9 mouse cellular contexts compared by ENCODE assay signal in the genomic region with DNA sequence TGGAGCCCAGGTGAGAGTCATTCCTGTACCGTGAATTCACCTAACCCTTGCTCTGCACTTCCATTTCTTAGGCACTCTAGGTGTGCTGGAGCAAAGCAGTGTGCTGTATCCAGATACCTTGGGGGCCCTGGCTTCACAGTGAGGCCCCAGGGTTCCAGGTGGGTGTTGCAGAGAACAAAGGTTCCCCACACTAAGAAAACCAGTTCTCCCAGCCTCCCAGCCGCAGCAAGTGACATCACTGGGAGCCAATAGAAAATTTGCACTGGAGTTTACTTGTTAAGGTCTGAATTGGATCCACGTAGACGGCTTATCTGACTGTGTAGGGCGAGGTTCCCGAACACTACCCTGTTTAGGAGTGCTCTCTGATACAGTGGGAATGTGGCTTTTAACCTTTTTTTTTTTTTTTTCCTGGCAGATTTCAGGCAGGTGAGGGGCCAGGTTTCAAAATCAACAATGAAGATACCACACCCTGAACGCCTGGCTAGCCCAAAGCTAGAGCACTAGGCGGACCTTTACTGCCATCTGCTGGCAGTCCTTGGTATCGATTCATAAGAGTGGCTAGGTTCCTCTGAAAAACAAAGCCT. TPM values are rescaled to one million over a fixed set of nuclear protein-coding genes. Genes with fewer than 3 reads are reported as not detected.
DNase-seq lines count a peak whose midpoint lies in the region; ATAC-seq and TF ChIP-seq lines count a peak whose summit lies in the region.
"Had no signal": no experiment of that assay in that cellular context is flagged by ENCODE, and none has a peak within 500 bp of the region (broad histone marks: within the 10 kb centered on the region; RNA-seq: fewer than 3 reads in every experiment).

No protein-coding gene starts in this region.

- 27% methylated on average over 9 of the region's 9 CpGs for WGBS in embryonic facial prominence, embryonic 10.5 days
- 30% methylated on average over 9 of the region's 9 CpGs for WGBS in heart, embryonic 14.5 days
- WGBS in lung, adult 2 months: 38% methylated on average over 9 of the region's 9 CpGs

- H3K4me3 ChIP-seq in embryonic facial prominence, embryonic 10.5 days: no peak overlapping the region
- H3K4me3 ChIP-seq in heart, embryonic 14.5 days (ENCODE audit: control insufficient read depth in 1 of 2, insufficient read depth in 1 of 2, low read depth in 1 of 2, low read length in 2 of 2): no peak overlapping the region
- H3K4me3 ChIP-seq in lung, adult 2 months (replicated peaks; ENCODE audit: extremely low read depth, low read depth, low read length): no peak overlapping the region
- H3K4me3 ChIP-seq: heart, embryonic 15.5 days had no signal

- peak; percentile 75 for DNase-seq in adipocyte (ENCODE audit: low spot score)
- DNase-seq in embryonic facial prominence, embryonic 10.5 days (ENCODE audit: low spot score): peak; percentile 58
- peak; percentile 83 for DNase-seq in kidney, postnatal 10 days
- DNase-seq in lung, adult 2 months: peak; percentile 72
- DNase-seq in retina, adult 2 months (ENCODE audit: low read depth, low spot score): peak; percentile 37

- peak; percentile 81 for TF ChIP-seq CTCF in lung, adult 2 months (IDR thresholded peaks at IDR 0.05; ENCODE audit: insufficient read depth, low read length)

- peak overlapping the region; percentile 16; the same call in 1 of the 2 replicates for H3K4me2 ChIP-seq in heart, embryonic 14.5 days (ENCODE audit: low read length)
- H3K4me2 ChIP-seq: heart, embryonic 15.5 days had no signal

- H3K9me3 ChIP-seq in embryonic facial prominence, embryonic 10.5 days: no peaks in the 10 kb centered on the region
- H3K9me3 ChIP-seq in heart, embryonic 14.5 days (ENCODE audit: control insufficient read depth, low read length): no peaks in the 10 kb centered on the region
- H3K9me3 ChIP-seq: heart, embryonic 15.5 days had no signal

- no peaks in the 10 kb centered on the region for H3K36me3 ChIP-seq in embryonic facial prominence, embryonic 10.5 days (replicated peaks)
- no peaks in the 10 kb centered on the region for H3K36me3 ChIP-seq in heart, embryonic 14.5 days (ENCODE audit: control insufficient read depth, insufficient read depth, low read length)
- H3K36me3 ChIP-seq: heart, embryonic 15.5 days had no signal

- no peak for TF ChIP-seq POLR2A in lung, adult 2 months (IDR thresholded peaks at IDR 0.05; ENCODE audit: borderline replicate concordance, extremely low read depth, low read depth, low read length)

- peaks cover 74% of the 10 kb centered on the region for H3K27me3 ChIP-seq in embryonic facial prominence, embryonic 10.5 days (replicated peaks; ENCODE audit: low read depth, poor library complexity, severe bottlenecking)
- H3K27me3 ChIP-seq in heart, embryonic 14.5 days (ENCODE audit: control insufficient read depth, insufficient read depth, low read length): no peaks in the 10 kb centered on the region
- H3K27me3 ChIP-seq: heart, embryonic 15.5 days had no signal

- peak; percentile 59 for ATAC-seq in CD4-positive, CD25-positive, alpha-beta regulatory T cell, adult 4 months
- no peak for ATAC-seq in heart, embryonic 14.5 days (ENCODE audit: insufficient number of reproducible peaks, insufficient read depth, low FRiP score, low read depth)
- no peak; the same call in 1 of the 2 replicates for ATAC-seq in erythroblast, adult 5-6 weeks (replicated peaks; ENCODE audit: low FRiP score, poor library complexity, severe bottlenecking)

- H3K4me1 ChIP-seq in embryonic facial prominence, embryonic 10.5 days: 0 out of 2 replicates have a peak, but pooled peaks cover 3% of the 10 kb centered on the region
- peaks cover 0 to 3% of the 10 kb centered on the region in 2 experiments; a peak in 1 of 4 replicates for H3K4me1 ChIP-seq in heart, embryonic 14.5 days (ENCODE audit: control insufficient read depth in 2 of 2, insufficient read depth in 2 of 2, low read length in 2 of 2)
- peaks cover 3% of the 10 kb centered on the region; the same call in 1 of the 2 replicates for H3K4me1 ChIP-seq in lung, adult 2 months (ENCODE audit: control insufficient read depth, insufficient read depth, low read length)
- H3K4me1 ChIP-seq: heart, embryonic 15.5 days had no signal

- H3K9ac ChIP-seq in heart, embryonic 14.5 days (ENCODE audit: low read length): no peak overlapping the region
- H3K9ac ChIP-seq: heart, embryonic 15.5 days had no signal

- H3K27ac ChIP-seq in embryonic facial prominence, embryonic 10.5 days (replicated peaks): peak overlapping the region; percentile 30; the same call in 1 of the 2 replicates
- no peak overlapping the region for H3K27ac ChIP-seq in heart, embryonic 14.5 days (replicated peaks in 1 of 2; ENCODE audit: control insufficient read depth in 1 of 2, insufficient read depth in 1 of 2, low read depth in 2 of 2, low read length in 2 of 2)
- H3K27ac ChIP-seq: heart, embryonic 15.5 days had no signal

RNA-seq across cellular contexts. Expression of a gene that starts 24.1 kb away (rescaled TPM):
- over 10,000 TPM; 10,426 to 12,113 TPM for polyA plus RNA-seq in CD4-positive, CD25-positive, alpha-beta regulatory T cell, adult 4 months (2017; shearing (Covaris generic))
- 2,138 and 2,201 TPM in 2 replicates for polyA plus RNA-seq in embryonic facial prominence, embryonic 10.5 days (2016; fragmentation: Nextera tagmentation; extraction: Ambion mirVana)
- 2,736 and 2,801 TPM in 2 replicates for polyA plus RNA-seq in heart, embryonic 14.5 days (2014; fragmentation: Nextera tagmentation; extraction: Ambion mirVana)
- 450 and 779 TPM in 2 replicates for polyA plus RNA-seq in lung, adult 2 months (2012; rRNA removed)
- total RNA-seq in erythroblast, adult 5-6 weeks (2015; ENCODE audit: low replicate concordance): 1,938 and 2,125 TPM in 2 replicates
- 844 and 1,294 TPM in 2 replicates for total RNA-seq in erythroblast, adult 5-6 weeks (2017; ENCODE audit: low replicate concordance)

RNA-seq across cellular contexts. Expression of a gene that starts 30.9 kb away (rescaled TPM):
- under 1 TPM in 1 of 2 experiments, not detected in 1; 0.13 TPM for polyA plus RNA-seq in CD4-positive, CD25-positive, alpha-beta regulatory T cell, adult 4 months (2017; shearing (Covaris generic))
- polyA plus RNA-seq in embryonic facial prominence, embryonic 10.5 days (2016; fragmentation: Nextera tagmentation; extraction: Ambion mirVana): 0.05 TPM in 1 of 2 replicates, not detected in the other
- polyA plus RNA-seq in heart, embryonic 14.5 days (2014; fragmentation: Nextera tagmentation; extraction: Ambion mirVana): 0.16 and 0.39 TPM in 2 replicates
- polyA plus RNA-seq in lung, adult 2 months (2012; rRNA removed): 1.4 and 2.5 TPM in 2 replicates
- 11.7 and 24.0 TPM in 2 replicates for total RNA-seq in erythroblast, adult 5-6 weeks (2015; ENCODE audit: low replicate concordance)
- 5.3 and 11.2 TPM in 2 replicates for total RNA-seq in erythroblast, adult 5-6 weeks (2017; ENCODE audit: low replicate concordance)
